In genomic region chr15:8963323-8963722, GRCm38 (mm10) we compare ENCODE assay signal across 13 mouse cellular contexts. TPM values are rescaled to one million over a fixed set of nuclear protein-coding genes. Genes with fewer than 3 reads are reported as not detected.
A peak's percentile ranks its signal among the peaks of the same experiment; 100 is the strongest.
DNase-seq lines count a peak whose midpoint lies in the region; TF ChIP-seq lines count a peak whose summit lies in the region.
"Had no signal": no experiment of that assay in that cellular context is flagged by ENCODE, and none has a peak within 500 bp of the region (broad histone marks: within the 10 kb centered on the region; RNA-seq: fewer than 3 reads in every experiment).

No protein-coding gene starts in this region.

- H3K9me3 ChIP-seq in E14TG2a.4 (ENCODE audit: low read length): no peaks in the 10 kb centered on the region
- H3K9me3 ChIP-seq: limb, embryonic 12.5 days; midbrain, embryonic 13.5 days had no signal

- H3K27me3 ChIP-seq in E14TG2a.4 (ENCODE audit: insufficient read depth, low read length): no peaks in the 10 kb centered on the region; the same call in 1 of the 2 replicates
- H3K27me3 ChIP-seq: limb, embryonic 12.5 days; midbrain, embryonic 13.5 days had no signal

- H3K27ac ChIP-seq in layer of hippocampus, adult 2 months: no peak overlapping the region
- H3K27ac ChIP-seq: limb, embryonic 12.5 days; midbrain, embryonic 13.5 days had no signal

- no peaks in the 10 kb centered on the region for H3K36me3 ChIP-seq in E14TG2a.4 (ENCODE audit: insufficient read depth, low read length)
- H3K36me3 ChIP-seq: limb, embryonic 12.5 days; midbrain, embryonic 13.5 days had no signal

- H3K4me1 ChIP-seq in E14TG2a.4 (replicated peaks; ENCODE audit: low read depth, low read length): peaks cover 10% of the 10 kb centered on the region
- H3K4me1 ChIP-seq: limb, embryonic 12.5 days had no signal

- peak; percentile 59 for TF ChIP-seq CTCF in layer of hippocampus, adult 2 months (conservative IDR thresholded peaks at IDR 0.05)
- peak; percentile 29 for TF ChIP-seq CTCF in E14TG2a.4 (conservative IDR thresholded peaks at IDR 0.05; ENCODE audit: low read length)

- no peak for DNase-seq in layer of hippocampus, adult 2 months (ENCODE audit: low spot score in 2 of 2)
- DNase-seq in layer of hippocampus, postnatal 10 days (ENCODE audit: low spot score in 2 of 2): no peak
- peak; percentile 63 for DNase-seq in adrenal gland, adult 2 months
- peak; percentile 69 to 79 for DNase-seq in kidney, postnatal 25 days
- DNase-seq in right cerebral cortex, postnatal 4 days: no peak
- DNase-seq in ovary, postnatal 14 days (ENCODE audit: low spot score): no peak
- no peak for DNase-seq in gastrocnemius, postnatal 25 days
- DNase-seq: thymus, postnatal 36 days had no signal

- no peak overlapping the region for H3K4me3 ChIP-seq in layer of hippocampus, adult 2 months
- H3K4me3 ChIP-seq in E14TG2a.4 (replicated peaks; ENCODE audit: low read length): no peak overlapping the region
- H3K4me3 ChIP-seq: limb, embryonic 12.5 days; midbrain, embryonic 13.5 days had no signal

RNA-seq across cellular contexts. Expression of gene Ranbp3l, which starts 4.4 kb away (rescaled TPM):
- 10 to 100 TPM in 1 of 2 experiments, 1 to 10 TPM in 1; 7.8 to 11.8 TPM for total RNA-seq in layer of hippocampus, adult 2 months (2021)
- 1 to 10 TPM; 6.4 to 8.0 TPM for total RNA-seq in layer of hippocampus, postnatal 10 days (2021)
- not detected for total RNA-seq in adrenal gland, adult 2 months (2021)
- polyA plus RNA-seq in adrenal gland, adult 2 months (2012; rRNA removed): not detected in 2 replicates
- under 1 TPM in 1 of 2 experiments, not detected in 1; 0.18 TPM for total RNA-seq in gastrocnemius, postnatal 25 days (2021)
- total RNA-seq: adrenal gland, adult 18-20 months; common myeloid progenitor, adult 5-6 weeks had no signal
- polyA plus RNA-seq: limb, embryonic 12.5 days had no signal

Comparison
In these comparisons a context has a peak if more than half of its experiments do, and no peak if none do; other contexts are left out.
1. DNase-seq: peak in adrenal gland, adult 2 months (single experiment) and kidney, postnatal 25 days (2 of 2); none in layer of hippocampus, adult 2 months (0 of 2), layer of hippocampus, postnatal 10 days (0 of 2), right cerebral cortex, postnatal 4 days (single experiment), ovary, postnatal 14 days (single experiment) and gastrocnemius, postnatal 25 days (single experiment).
2. RNA of gene Ranbp3l, which starts 4.4 kb away (total RNA-seq): 7.8 to 11.8 TPM in layer of hippocampus, adult 2 months and 6.4 to 8.0 TPM in layer of hippocampus, postnatal 10 days; 0.18 TPM in gastrocnemius, postnatal 25 days and not detected in adrenal gland, adult 2 months; every median in the first group is over 4 times any median in the second.